In genomic region chr11:60115638-60116276, GRCm38 (mm10) we compare ENCODE assay signal across 8 mouse cellular contexts. TPM values are rescaled to one million over a fixed set of nuclear protein-coding genes. Genes with fewer than 3 reads are reported as not detected.
DNase-seq lines count a peak whose midpoint lies in the region; ATAC-seq and TF ChIP-seq lines count a peak whose summit lies in the region.

No protein-coding gene starts in this region.

- peaks cover 18% of the 10 kb centered on the region for H3K4me1 ChIP-seq in testis, adult 2 months (ENCODE audit: control insufficient read depth, insufficient read depth, low read length)
- peaks cover 78% of the 10 kb centered on the region for H3K4me1 ChIP-seq in erythroblast, embryonic 14.5 days (ENCODE audit: control insufficient read depth)
- peaks cover 64% of the 10 kb centered on the region for H3K4me1 ChIP-seq in limb, embryonic 13.5 days

- 37% methylated on average over 6 of the region's 6 CpGs for WGBS in limb, embryonic 13.5 days

- no peak for ATAC-seq in limb, embryonic 13.5 days (ENCODE audit: low FRiP score, low read depth)
- ATAC-seq in megakaryocyte progenitor cell, adult 5-6 weeks (replicated peaks; ENCODE audit: poor library complexity) = no peak

- no peak for DNase-seq in testis, postnatal 10 days (ENCODE audit: low spot score)
- peak; percentile 21 for DNase-seq in splenic B cell, adult 2 months (ENCODE audit: low read depth, low spot score)
- no peak for DNase-seq in embryo, embryonic 10.5 days (ENCODE audit: low spot score)
- DNase-seq in frontal cortex, postnatal 25 days (ENCODE audit: low spot score in 2 of 2) = no peak

- no peaks in the 10 kb centered on the region; the same call in 1 of the 2 replicates for H3K36me3 ChIP-seq in testis, adult 2 months (ENCODE audit: control insufficient read depth, insufficient read depth, low read length)
- peaks cover 11% of the 10 kb centered on the region for H3K36me3 ChIP-seq in erythroblast, embryonic 14.5 days (ENCODE audit: control insufficient read depth)
- H3K36me3 ChIP-seq in limb, embryonic 13.5 days = 0 out of 2 replicates have a peak, but pooled peaks cover 4% of the 10 kb centered on the region
- no peaks in the 10 kb centered on the region for H3K36me3 ChIP-seq in splenic B cell, adult 2 months (ENCODE audit: control insufficient read depth, insufficient read depth, low read length, poor library complexity, severe bottlenecking)

- no peak for TF ChIP-seq CTCF in testis, adult 2 months (IDR thresholded peaks at IDR 0.05; ENCODE audit: control insufficient read depth, insufficient read depth, insufficient replicate concordance, low read depth, low read length)

- peak overlapping the region; percentile 81 for H3K27ac ChIP-seq in testis, adult 2 months (ENCODE audit: control insufficient read depth, insufficient read depth, low read depth, low read length)
- peak overlapping the region; percentile 96 for H3K27ac ChIP-seq in limb, embryonic 13.5 days

- H3K9ac ChIP-seq in limb, embryonic 13.5 days = peak overlapping the region; percentile 68

- no peaks in the 10 kb centered on the region for H3K9me3 ChIP-seq in erythroblast, embryonic 14.5 days (ENCODE audit: control insufficient read depth, low read length)
- no peaks in the 10 kb centered on the region for H3K9me3 ChIP-seq in limb, embryonic 13.5 days

- no peaks in the 10 kb centered on the region for H3K27me3 ChIP-seq in testis, adult 2 months (ENCODE audit: control insufficient read depth, insufficient read depth, low read length)
- no peaks in the 10 kb centered on the region for H3K27me3 ChIP-seq in erythroblast, embryonic 14.5 days (ENCODE audit: control insufficient read depth)
- no peaks in the 10 kb centered on the region for H3K27me3 ChIP-seq in limb, embryonic 13.5 days
- no peaks in the 10 kb centered on the region for H3K27me3 ChIP-seq in splenic B cell, adult 2 months (ENCODE audit: control insufficient read depth, insufficient read depth, low read length, poor library complexity, severe bottlenecking)

- peak overlapping the region; percentile 94 for H3K4me3 ChIP-seq in testis, adult 2 months (ENCODE audit: control insufficient read depth, low read depth, low read length)
- H3K4me3 ChIP-seq in erythroblast, embryonic 14.5 days (replicated peaks) = peak overlapping the region; percentile 80
- peak overlapping the region; percentile 52 for H3K4me3 ChIP-seq in limb, embryonic 13.5 days

- peak overlapping the region; percentile 90 for H3K4me2 ChIP-seq in limb, embryonic 13.5 days (replicated peaks)

- TF ChIP-seq POLR2A in testis, adult 2 months (IDR thresholded peaks at IDR 0.05; ENCODE audit: control insufficient read depth, low read depth, low read length) = no peak

RNA-seq across cellular contexts. Expression of gene Rai1, which starts 10.9 kb away (rescaled TPM):
- polyA plus RNA-seq in testis, adult 2 months (2012; rRNA removed) = 5.2 and 6.0 TPM in 2 replicates
- 1.9 and 2.0 TPM in 2 replicates for polyA plus RNA-seq in erythroblast, embryonic 14.5 days (2012)
- polyA plus RNA-seq in limb, embryonic 13.5 days (2015; fragmentation: Nextera tagmentation; extraction: Ambion mirVana) = 27.3 and 29.6 TPM in 2 replicates
- total RNA-seq in megakaryocyte progenitor cell, adult 5-6 weeks (2015) = 26.8 and 35.7 TPM in 2 replicates
- 10.8 and 11.7 TPM in 2 replicates for total RNA-seq in megakaryocyte progenitor cell, adult 5-6 weeks (2017)
